Mouse (Mus musculus) stomach, postnatal 0 days (tissue): ENCODE results near the gene Dctn2.

ENCODE experiments used
- CTCF ChIP-seq: IDR thresholded peaks from 2 replicates; pipeline ENCODE4 v1.5.1; 2016; ENCODE audit warnings: antibody characterized with exemption, low read depth, mild to moderate bottlenecking, moderate library complexity
- EP300 ChIP-seq: optimal IDR thresholded peaks from 2 replicates; pipeline ENCODE3; 2016; ENCODE audit warnings: antibody characterized with exemption

- TF ChIP-seq EP300 (peak; percentile 97), CTCF (peak; percentile 37)
Measured at GRCm38 (mm10) chr10:127266112-127267091, at the start of gene Dctn2.
